Mouse (Mus musculus): Measurements from ENCODE around the gene Ajuba.

- TF ChIP-seq POLR2A (IDR thresholded peaks at IDR 0.05; ENCODE audit: insufficient read length, low read depth) (no peak), SRF (IDR thresholded peaks at IDR 0.05; ENCODE audit: control insufficient read depth, insufficient read length, low read depth) (no peak), MYOD1 (IDR thresholded peaks at IDR 0.05; ENCODE audit: control insufficient read depth in 1 of 3, insufficient read length in 2 of 3, low read depth in 2 of 3) (no peak), E2F4 (IDR thresholded peaks at IDR 0.05; ENCODE audit: insufficient read depth) (no peak), MAX (IDR thresholded peaks at IDR 0.05; ENCODE audit: low read depth) (no peak), CEBPB (IDR thresholded peaks at IDR 0.05; ENCODE audit: insufficient read depth, poor library complexity, severe bottlenecking) (no peak), TCF3 (IDR thresholded peaks at IDR 0.05; ENCODE audit: insufficient read length, low read depth) (no peak), USF1 (IDR thresholded peaks at IDR 0.05; ENCODE audit: low read depth) (no peak), TCF12 (IDR thresholded peaks at IDR 0.05; ENCODE audit: insufficient read depth, poor library complexity, severe bottlenecking) (no peak), MYOG (IDR thresholded peaks at IDR 0.05; ENCODE audit: control insufficient read depth in 1 of 3, insufficient read depth in 1 of 3, insufficient read length in 2 of 3, low read depth in 2 of 3) (no peak), REST (IDR thresholded peaks at IDR 0.05; ENCODE audit: insufficient read depth, insufficient read length) (no peak), POLR2AphosphoS2 (IDR thresholded peaks at IDR 0.05; ENCODE audit: insufficient read length, low read depth) (no peak)
These were observed 26.3 kb upstream of the Ajuba start for GRCm38 (mm10) chr14:54603686-54604085.

All from myocyte (in vitro differentiated cells).